Comparison of ENCODE assay signal across 7 mouse cellular contexts in genomic region chr10:119885563-119885962, GRCm38 (mm10).
DNase-seq lines count a peak whose midpoint lies in the region; ATAC-seq and TF ChIP-seq lines count a peak whose summit lies in the region.

No protein-coding gene starts in this region.

- no peak for TF ChIP-seq POLR2A in kidney, adult 2 months (IDR thresholded peaks at IDR 0.05; ENCODE audit: low read depth, low read length)

- ATAC-seq in kidney, embryonic 16.5 days (ENCODE audit: low FRiP score, low TSS enrichment) = no peak
- ATAC-seq in forebrain, embryonic 14.5 days = peak; percentile 35

- no peak overlapping the region for H3K27ac ChIP-seq in kidney, adult 2 months (ENCODE audit: insufficient read depth, low read depth, low read length)
- no peak overlapping the region for H3K27ac ChIP-seq in kidney, embryonic 16.5 days (ENCODE audit: low read length)
- H3K27ac ChIP-seq in ES-E14 (ENCODE audit: insufficient read depth, low read depth, low read length, poor library complexity, severe bottlenecking) = no peak overlapping the region
- no peak overlapping the region for H3K27ac ChIP-seq in forebrain, embryonic 14.5 days (ENCODE audit: low read depth, low read length)

- no peaks in the 10 kb centered on the region for H3K9me3 ChIP-seq in kidney, embryonic 16.5 days (ENCODE audit: low read length)
- H3K9me3 ChIP-seq in ES-E14 (ENCODE audit: control insufficient read depth, insufficient read depth, low read depth, low read length) = no peaks in the 10 kb centered on the region
- no peaks in the 10 kb centered on the region; the same call in 1 of the 2 replicates for H3K9me3 ChIP-seq in forebrain, embryonic 14.5 days (replicated peaks; ENCODE audit: control insufficient read depth, low read length)

- no peaks in the 10 kb centered on the region; the same call in 1 of the 2 replicates for H3K27me3 ChIP-seq in kidney, adult 2 months (replicated peaks; ENCODE audit: control insufficient read depth, insufficient read depth, low read length)
- H3K27me3 ChIP-seq in kidney, embryonic 16.5 days (ENCODE audit: insufficient read depth, low read length) = no peaks in the 10 kb centered on the region
- H3K27me3 ChIP-seq in forebrain, embryonic 14.5 days (replicated peaks; ENCODE audit: control insufficient read depth, insufficient read depth, low read length) = no peaks in the 10 kb centered on the region

- in situ Hi-C loops in ES-E14 (cut with MboI; ENCODE audit: low sequenced_read_pairs in 2 of 2, unreplicated experiment in 2 of 2) = no loop called here

- H3K9ac ChIP-seq in kidney, embryonic 16.5 days (replicated peaks; ENCODE audit: low read length) = no peak overlapping the region
- H3K9ac ChIP-seq in ES-E14 (ENCODE audit: insufficient read depth, low read depth, low read length, poor library complexity, severe bottlenecking) = no peak overlapping the region
- H3K9ac ChIP-seq in forebrain, embryonic 14.5 days (ENCODE audit: low read length) = no peak overlapping the region

- H3K4me3 ChIP-seq in kidney, adult 2 months (ENCODE audit: insufficient read depth, low read depth, low read length) = no peak overlapping the region
- no peak overlapping the region for H3K4me3 ChIP-seq in kidney, embryonic 16.5 days (ENCODE audit: low read length)
- H3K4me3 ChIP-seq in ES-E14 (ENCODE audit: insufficient read depth in 1 of 2, low read depth in 1 of 2, low read length in 2 of 2, poor library complexity in 1 of 2, severe bottlenecking in 1 of 2) = no peak overlapping the region
- no peak overlapping the region for H3K4me3 ChIP-seq in forebrain, embryonic 14.5 days (ENCODE audit: low read depth, low read length)

- H3K4me1 ChIP-seq in kidney, adult 2 months (ENCODE audit: control insufficient read depth, insufficient read depth, low read length) = no peaks in the 10 kb centered on the region
- no peaks in the 10 kb centered on the region for H3K4me1 ChIP-seq in kidney, embryonic 16.5 days (ENCODE audit: insufficient read depth, low read length)
- H3K4me1 ChIP-seq in ES-E14 (ENCODE audit: control insufficient read depth in 2 of 2, insufficient read depth in 2 of 2, low read length in 2 of 2, poor library complexity in 1 of 2) = no peaks in the 10 kb centered on the region
- peaks cover 3% of the 10 kb centered on the region; the same call in 1 of the 2 replicates for H3K4me1 ChIP-seq in forebrain, embryonic 14.5 days (ENCODE audit: control insufficient read depth, insufficient read depth, low read length)

- no peaks in the 10 kb centered on the region for H3K36me3 ChIP-seq in kidney, adult 2 months (ENCODE audit: control insufficient read depth, insufficient read depth, low read length)
- no peaks in the 10 kb centered on the region for H3K36me3 ChIP-seq in kidney, embryonic 16.5 days (ENCODE audit: insufficient read depth, low read length)
- no peaks in the 10 kb centered on the region for H3K36me3 ChIP-seq in ES-E14 (ENCODE audit: control insufficient read depth, insufficient read depth, low read length, poor library complexity, severe bottlenecking)
- no peaks in the 10 kb centered on the region for H3K36me3 ChIP-seq in forebrain, embryonic 14.5 days (ENCODE audit: control insufficient read depth, insufficient read depth, low read length)

- no peak overlapping the region for H3K4me2 ChIP-seq in kidney, embryonic 16.5 days (replicated peaks; ENCODE audit: low read depth, low read length)
- H3K4me2 ChIP-seq in forebrain, embryonic 14.5 days (ENCODE audit: low read length) = no peak overlapping the region

- peak; percentile 34; the same call in 1 of the 2 replicates for TF ChIP-seq CTCF in kidney, adult 2 months (conservative IDR thresholded peaks at IDR 0.05; ENCODE audit: insufficient read depth, insufficient read length, low read depth, low read length)

- 87% methylated on average over 6 of the region's 6 CpGs for WGBS in kidney, adult 2 months
- WGBS in kidney, embryonic 16.5 days = 85% methylated on average over 6 of the region's 6 CpGs
- WGBS in forebrain, embryonic 14.5 days = 78% methylated on average over 6 of the region's 6 CpGs

- DNase-seq in kidney, adult 2 months = peak; percentile 8
- DNase-seq in 3T3-L1 (ENCODE audit: low read depth, low spot score) (peak; percentile 24), ES-E14 (ENCODE audit: low read depth, low spot score) (peak; percentile 22)
- peak; percentile 65 for DNase-seq in forebrain, embryonic 14.5 days (ENCODE audit: low spot score)
- no peak for DNase-seq in thymus, postnatal 0 days (ENCODE audit: low spot score)
- DNase-seq in gastrocnemius, postnatal 25 days = no peak

TF ChIP-seq in ES-E14, 5 proteins besides CTCF, POLR2A, EP300 and RAD21:
- TF ChIP-seq CHD2 (IDR thresholded peaks at IDR 0.05; ENCODE audit: low read depth, low read length) = no peak
- 0 out of 2 replicates have a peak, but pooled peaks have one; percentile 18 for TF ChIP-seq ZC3H11A (IDR thresholded peaks at IDR 0.05; ENCODE audit: borderline replicate concordance, low read depth, low read length)
- TF ChIP-seq MAFK (IDR thresholded peaks at IDR 0.05; ENCODE audit: insufficient read depth, low read depth, low read length) = no peak

Comparison
In these comparisons a context has a peak if more than half of its experiments do, and no peak if none do; other contexts are left out.
1. DNase-seq: peak in kidney, adult 2 months (single experiment), 3T3-L1 (single experiment), ES-E14 (single experiment) and forebrain, embryonic 14.5 days (single experiment); none in thymus, postnatal 0 days (single experiment) and gastrocnemius, postnatal 25 days (single experiment).